Mouse (Mus musculus) intestine, embryonic 15.5 days (tissue): ENCODE results near the gene Cdk5rap3. TPM values are rescaled to one million over a fixed set of nuclear protein-coding genes. Genes with fewer than 3 reads are reported as not detected.
A peak's percentile ranks its signal among the peaks of the same experiment; 100 is the strongest.

Experiments
- ATAC-seq: fragments of 200-750 bp; cut with Nextera tagmentation; 2 replicates; pipeline ENCODE4 v1.8.0; 2017; ENCODE audit warnings: moderate TSS enrichment, moderate library complexity
- H3K27ac ChIP-seq: fragments of 300-500 bp; sonication (generic); 2 replicates; pipeline ENCODE4 v1.5.1; 2015; ENCODE audit warnings: mild to moderate bottlenecking, inconsistent platforms
- H3K27me3 ChIP-seq: fragments of 300-500 bp; sonication (generic); replicated peaks from 2 replicates; pipeline ENCODE4 v1.6.1; 2015; ENCODE audit warnings: inconsistent platforms
- H3K36me3 ChIP-seq: fragments of 300-500 bp; sonication (generic); 2 replicates; pipeline ENCODE4 v1.6.1; 2015; ENCODE audit warnings: inconsistent platforms
- H3K4me1 ChIP-seq: fragments of 300-500 bp; sonication (generic); replicated peaks from 2 replicates; pipeline ENCODE4 v1.6.1; 2015; ENCODE audit warnings: inconsistent platforms
- H3K4me2 ChIP-seq: fragments of 300-500 bp; sonication (generic); replicated peaks from 2 replicates; pipeline ENCODE4 v1.6.1; 2015; ENCODE audit warnings: mild to moderate bottlenecking, inconsistent platforms
- H3K4me3 ChIP-seq: fragments of 300-500 bp; sonication (generic); replicated peaks from 2 replicates; pipeline ENCODE4 v1.5.1; 2015; ENCODE audit warnings: inconsistent platforms
- H3K9ac ChIP-seq: fragments of 300-500 bp; sonication (generic); 2 replicates; pipeline ENCODE4 v1.6.1; 2015; ENCODE audit warnings: inconsistent platforms
- H3K9me3 ChIP-seq: fragments of 300-500 bp; sonication (generic); 2 replicates; pipeline ENCODE4 v1.6.1; 2016; ENCODE audit warnings: inconsistent platforms
- WGBS: fragments of 180-500 bp; shearing (Covaris S2); methylation state at CpG from one replicate; pipeline ENCODE4 v1.1.7; 2015; 5-methylcytosine and 5-hydroxymethylcytosine counted together
- polyA plus RNA-seq: library from polyadenylated mRNA; unstranded; fragments of >200 nt; fragmentation: Nextera tagmentation; extraction: Ambion mirVana; gene quantifications from 2 replicates; pipeline ENCODE4 v1.2.1, GENCODE M21; 2015

Cdk5rap3 gene
- polyA plus RNA-seq, 1 experiment from 2014 or later: 64.2 TPM

DNA sequence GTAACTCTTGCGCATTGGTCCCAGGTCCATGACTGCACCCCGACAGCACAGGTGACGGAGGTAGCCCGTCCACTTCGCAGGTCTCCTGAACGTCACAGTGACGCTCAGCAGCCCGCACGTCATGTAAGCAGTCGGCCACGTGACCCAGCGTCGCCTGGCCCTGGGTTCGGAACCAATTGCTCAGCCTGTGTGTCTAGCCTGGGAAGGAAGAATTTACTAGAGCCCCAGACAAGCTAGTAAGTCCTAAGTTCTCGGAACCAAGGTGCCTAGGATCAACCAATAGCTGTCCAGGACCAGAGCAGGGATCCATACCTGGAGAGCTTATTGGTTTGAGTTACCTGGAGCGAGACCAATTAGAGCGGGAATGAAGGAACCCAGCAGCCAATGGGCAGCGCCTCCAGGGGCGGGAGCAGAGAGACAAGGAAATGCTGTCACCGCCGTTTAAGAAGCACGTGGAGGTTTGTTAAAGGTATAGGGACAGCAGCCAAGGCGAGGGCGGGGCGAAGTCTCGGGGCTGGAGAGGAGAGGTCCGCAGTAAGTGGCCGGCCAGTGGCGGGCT lies 27.5 kb upstream of the Cdk5rap3 start, which contains the start of gene Pnpo:
TSS of gene Pnpo (minus strand) at position 241 of the 559 bp plus-strand sequence.
- Histone ChIP-seq H3K9ac (peak within 1 kb of the TSS; percentile 54), H3K4me1 (peaks cover 15% of the 10 kb centered on the region), H3K36me3 (no peaks in the 10 kb centered on the region), H3K9me3 (no peaks in the 10 kb centered on the region), H3K27me3 (no peaks in the 10 kb centered on the region), H3K4me3 (peak within 1 kb of the TSS; percentile 51), H3K27ac (peak within 1 kb of the TSS; percentile 42; the same call in 1 of the 2 replicates), H3K4me2 (peak within 1 kb of the TSS; percentile 75)
- peak; percentile 94 for ATAC-seq
- WGBS: under 1% methylated on average over 29 of the region's 29 CpGs

DNA sequence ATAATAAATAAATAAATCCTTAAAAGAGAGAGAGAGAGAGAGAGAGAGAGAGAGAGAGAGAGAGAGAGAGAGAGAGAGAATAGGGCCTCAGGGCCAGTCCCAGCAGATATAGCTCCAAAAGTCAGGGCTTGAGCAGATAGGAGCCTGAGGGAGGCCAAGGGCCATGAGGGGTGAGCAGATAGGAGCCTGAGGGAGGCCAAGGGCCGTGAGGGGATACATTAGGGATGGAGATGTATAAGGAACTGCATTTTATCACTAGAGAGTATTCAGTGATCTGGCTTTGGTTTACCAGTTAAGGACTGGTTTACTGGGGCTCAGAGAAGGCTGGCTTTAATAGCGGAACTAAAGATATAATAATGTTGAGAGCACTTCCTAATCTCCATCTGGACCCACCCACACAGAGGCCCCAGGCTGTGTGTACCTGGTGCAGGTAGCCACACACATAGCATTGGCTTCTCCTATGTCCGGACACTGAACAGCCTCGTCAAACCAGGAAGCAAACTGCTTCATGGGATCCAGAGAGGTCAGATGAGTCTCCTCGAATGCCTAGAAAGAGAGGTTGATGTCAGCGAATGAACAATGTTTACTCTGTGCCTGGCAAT lies 25.8 kb upstream of the Cdk5rap3 start:
- Histone ChIP-seq H3K4me2 (peak overlapping the region; percentile 75; the same call in 1 of the 2 replicates), H3K4me1 (peaks cover 28% of the 10 kb centered on the region), H3K9me3 (no peaks in the 10 kb centered on the region), H3K9ac (no peak overlapping the region), H3K27ac (0 out of 2 replicates have a peak overlapping the region, but pooled peaks have one; percentile 27), H3K4me3 (no peak overlapping the region), H3K27me3 (no peaks in the 10 kb centered on the region), H3K36me3 (no peaks in the 10 kb centered on the region)
- no peak for ATAC-seq
- 61% methylated on average over 6 of the region's 6 CpGs for WGBS

DNA sequence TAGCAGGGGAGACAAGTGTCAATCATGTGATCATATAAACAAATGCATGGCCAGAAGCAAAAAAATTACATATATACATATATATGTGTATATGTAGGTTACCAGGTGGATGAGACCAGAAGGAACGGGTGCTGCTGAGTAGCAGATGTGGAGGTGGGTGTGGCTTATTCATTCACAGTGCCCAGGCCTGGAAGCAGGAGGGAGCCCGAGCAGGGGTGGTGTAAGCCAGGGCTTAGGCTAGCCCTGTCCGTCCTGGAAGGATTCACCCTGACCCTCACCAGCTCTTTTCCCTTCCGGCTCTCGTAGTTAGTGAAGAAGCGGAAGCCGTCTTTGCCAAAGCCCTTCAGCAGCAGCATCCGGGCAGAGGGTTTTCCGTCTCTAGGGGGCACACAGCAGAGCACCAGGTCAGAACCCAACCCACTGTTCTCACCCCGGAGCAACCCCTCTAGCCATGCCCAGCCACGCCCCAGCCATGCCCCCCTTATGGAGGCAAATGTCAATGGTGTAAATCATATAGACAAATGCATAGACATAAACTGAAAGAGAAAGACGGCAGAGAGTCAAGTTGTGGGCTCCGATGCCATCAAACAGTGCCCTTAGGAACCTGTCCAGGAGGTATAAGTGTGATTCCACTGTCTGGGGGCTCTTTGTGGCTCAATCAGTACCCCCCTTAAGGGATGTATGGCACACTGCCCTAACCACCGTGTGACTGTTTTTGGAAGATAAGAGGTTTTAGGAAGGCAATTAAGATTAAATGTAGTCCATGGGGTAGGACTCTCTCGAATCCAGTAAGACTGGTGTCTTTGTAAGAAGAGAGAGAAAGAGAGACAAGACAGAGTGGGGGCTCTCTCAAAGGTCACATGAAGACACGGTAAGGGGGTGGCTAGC lies 24.5 kb upstream of the Cdk5rap3 start:
- Histone ChIP-seq H3K27ac (no peak overlapping the region), H3K4me1 (peaks cover 31% of the 10 kb centered on the region), H3K9ac (no peak overlapping the region), H3K4me2 (no peak overlapping the region), H3K9me3 (no peaks in the 10 kb centered on the region), H3K27me3 (no peaks in the 10 kb centered on the region), H3K4me3 (no peak overlapping the region), H3K36me3 (no peaks in the 10 kb centered on the region)
- WGBS: 71% methylated on average over 16 of the region's 16 CpGs
- no peak for ATAC-seq

DNA sequence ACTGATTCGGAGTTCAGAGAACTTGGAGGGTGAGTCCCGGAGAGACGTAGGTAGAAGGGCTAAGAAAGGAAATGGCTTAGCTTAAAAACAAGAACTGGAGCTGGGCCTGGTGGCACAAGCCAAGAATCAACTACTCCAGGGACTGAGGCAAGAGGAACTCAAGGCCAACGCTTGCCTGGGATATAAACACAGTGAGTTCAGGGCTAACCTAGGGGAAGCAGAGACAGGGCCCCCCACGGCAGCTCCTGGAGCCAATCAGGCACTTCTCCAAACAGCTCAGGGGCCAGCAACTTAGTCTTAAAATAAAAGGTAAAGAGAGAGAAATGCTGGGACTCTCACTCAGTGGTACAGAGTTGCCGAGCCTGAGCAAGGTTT lies 22.1 kb upstream of the Cdk5rap3 start:
- peaks cover 31% of the 10 kb centered on the region for H3K4me1 ChIP-seq
- H3K36me3 ChIP-seq: no peaks in the 10 kb centered on the region
- H3K4me3 ChIP-seq: no peak overlapping the region
- H3K4me2 ChIP-seq: 0 out of 2 replicates have a peak overlapping the region, but pooled peaks have one; percentile 3
- ATAC-seq: no peak
- peak overlapping the region; percentile 83 for H3K27ac ChIP-seq
- H3K9me3 ChIP-seq: no peaks in the 10 kb centered on the region
- 65% methylated on average over 6 of the region's 6 CpGs for WGBS
- H3K9ac ChIP-seq: no peak overlapping the region
- H3K27me3 ChIP-seq: no peaks in the 10 kb centered on the region

DNA sequence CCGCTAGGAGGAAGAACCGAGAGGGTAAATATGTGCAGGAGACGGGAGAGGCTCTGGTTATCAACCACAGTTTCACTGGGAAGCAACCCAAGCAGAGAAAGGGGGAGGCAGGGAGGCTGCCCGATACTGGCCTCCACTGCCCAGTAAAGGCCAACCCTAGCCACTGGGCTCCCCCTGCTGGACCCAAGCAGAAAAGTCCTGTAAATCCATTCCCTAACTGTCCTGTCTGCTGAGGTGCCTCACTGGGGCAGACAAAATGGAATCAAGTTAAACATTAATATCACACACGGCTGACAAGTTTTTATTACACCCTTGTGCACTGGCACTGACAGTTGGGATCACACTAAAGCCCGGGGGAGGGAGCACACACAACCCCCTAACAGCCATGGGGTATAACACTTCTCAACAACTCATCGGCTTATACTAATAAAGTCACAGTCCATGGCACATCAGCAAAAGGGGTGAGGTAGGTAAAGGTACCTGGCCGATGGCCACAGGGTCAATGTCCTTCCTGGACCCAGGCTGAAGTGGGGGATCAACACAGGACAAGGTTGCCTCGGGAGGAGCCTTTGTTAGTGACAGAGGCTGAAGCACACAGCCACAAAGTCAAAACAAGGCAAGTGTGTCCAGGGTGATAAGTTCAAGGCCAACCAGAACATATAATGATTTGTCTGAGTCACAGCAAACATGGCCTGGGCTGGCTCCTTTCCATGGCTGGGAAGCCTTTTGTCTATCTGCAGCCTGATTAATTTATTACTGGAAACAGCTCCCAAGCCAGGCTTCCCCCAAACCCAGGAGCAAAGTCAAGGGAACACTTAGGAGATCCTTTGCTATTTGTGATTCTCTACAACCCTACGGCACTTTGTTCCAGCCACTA lies 21.5 kb upstream of the Cdk5rap3 start:
- Histone ChIP-seq H3K4me2 (peak overlapping the region; percentile 18; the same call in 1 of the 2 replicates), H3K27ac (peak overlapping the region; percentile 83), H3K9me3 (no peaks in the 10 kb centered on the region), H3K4me3 (no peak overlapping the region), H3K36me3 (no peaks in the 10 kb centered on the region), H3K9ac (no peak overlapping the region), H3K27me3 (no peaks in the 10 kb centered on the region), H3K4me1 (peaks cover 31% of the 10 kb centered on the region)
- 40% methylated on average over 10 of the region's 10 CpGs for WGBS
- peak; percentile 83 for ATAC-seq

DNA sequence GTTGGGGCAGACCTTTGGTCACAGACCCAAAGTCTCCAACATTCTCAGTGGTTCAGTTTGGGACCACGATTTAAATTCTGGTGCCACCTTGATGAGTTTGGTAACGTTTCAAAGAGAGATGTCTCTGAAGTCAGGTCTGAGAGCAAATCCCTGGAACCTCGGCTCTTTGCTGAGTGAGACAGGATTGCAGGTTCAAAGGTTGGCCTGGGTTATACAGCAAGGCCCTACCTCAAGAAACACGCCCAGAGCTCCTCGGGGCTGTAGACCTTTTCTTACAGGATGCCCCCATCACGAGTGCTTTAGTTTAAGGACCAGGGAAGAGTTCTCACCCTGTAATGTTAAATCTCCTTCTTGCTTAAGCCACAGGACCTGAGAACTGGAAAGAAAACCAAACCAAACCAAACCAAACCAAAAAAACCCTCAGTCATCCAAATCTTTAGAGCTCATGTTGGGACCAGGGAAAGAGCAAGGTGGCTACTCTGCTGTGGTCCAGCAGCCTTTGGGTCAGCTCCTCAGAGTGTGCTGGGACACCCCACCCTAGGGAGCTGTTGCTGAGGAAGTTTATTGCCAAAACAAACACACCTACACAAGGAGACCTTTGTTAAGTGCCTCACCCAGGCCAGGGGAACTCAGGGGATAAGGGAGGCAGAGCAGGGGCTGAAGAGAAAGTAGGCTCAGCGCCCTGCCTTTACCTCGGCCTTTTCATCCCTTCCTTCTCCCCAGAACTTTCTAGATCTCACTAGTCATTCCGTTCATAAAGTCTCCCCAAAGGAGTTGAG lies 19.8 kb upstream of the Cdk5rap3 start:
- no peak for ATAC-seq
- H3K4me1 ChIP-seq: peaks cover 36% of the 10 kb centered on the region
- H3K27me3 ChIP-seq: no peaks in the 10 kb centered on the region
- H3K4me2 ChIP-seq: peak overlapping the region; percentile 48
- H3K9ac ChIP-seq: no peak overlapping the region
- no peaks in the 10 kb centered on the region for H3K9me3 ChIP-seq
- H3K27ac ChIP-seq: peak overlapping the region; percentile 83
- no peaks in the 10 kb centered on the region for H3K36me3 ChIP-seq
- WGBS: 64% methylated on average over 9 of the region's 9 CpGs
- no peak overlapping the region for H3K4me3 ChIP-seq

DNA sequence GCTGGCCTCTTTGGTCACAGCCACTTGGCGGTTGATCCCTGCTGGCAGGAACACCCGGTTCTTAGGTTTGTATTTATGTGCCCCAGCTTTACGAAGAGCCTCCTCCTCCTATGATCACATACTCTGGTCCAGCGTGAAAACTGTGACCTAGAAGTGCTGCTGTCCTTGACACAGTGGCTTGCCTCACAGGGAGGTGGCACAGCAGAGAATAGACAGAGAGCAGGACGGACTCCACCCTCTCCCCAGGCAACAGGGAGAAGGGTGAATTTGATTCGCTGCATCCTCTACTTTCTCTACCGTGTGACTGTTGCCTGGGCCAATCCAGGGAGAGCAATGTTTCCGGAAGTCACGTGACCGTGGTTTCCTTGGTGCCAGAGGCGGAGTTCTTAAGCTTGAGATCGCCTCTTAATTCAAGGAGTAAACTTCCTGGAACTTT lies 18.6 kb upstream of the Cdk5rap3 start:
- H3K27me3 ChIP-seq: no peaks in the 10 kb centered on the region
- no peaks in the 10 kb centered on the region for H3K36me3 ChIP-seq
- H3K4me3 ChIP-seq: peak overlapping the region; percentile 5; the same call in 1 of the 2 replicates
- H3K9me3 ChIP-seq: no peaks in the 10 kb centered on the region
- no peak overlapping the region for H3K9ac ChIP-seq
- peak overlapping the region; percentile 83 for H3K27ac ChIP-seq
- H3K4me2 ChIP-seq: peak overlapping the region; percentile 48
- H3K4me1 ChIP-seq: peaks cover 36% of the 10 kb centered on the region
- 17% methylated on average over 12 of the region's 12 CpGs for WGBS
- peak; percentile 85 for ATAC-seq

DNA sequence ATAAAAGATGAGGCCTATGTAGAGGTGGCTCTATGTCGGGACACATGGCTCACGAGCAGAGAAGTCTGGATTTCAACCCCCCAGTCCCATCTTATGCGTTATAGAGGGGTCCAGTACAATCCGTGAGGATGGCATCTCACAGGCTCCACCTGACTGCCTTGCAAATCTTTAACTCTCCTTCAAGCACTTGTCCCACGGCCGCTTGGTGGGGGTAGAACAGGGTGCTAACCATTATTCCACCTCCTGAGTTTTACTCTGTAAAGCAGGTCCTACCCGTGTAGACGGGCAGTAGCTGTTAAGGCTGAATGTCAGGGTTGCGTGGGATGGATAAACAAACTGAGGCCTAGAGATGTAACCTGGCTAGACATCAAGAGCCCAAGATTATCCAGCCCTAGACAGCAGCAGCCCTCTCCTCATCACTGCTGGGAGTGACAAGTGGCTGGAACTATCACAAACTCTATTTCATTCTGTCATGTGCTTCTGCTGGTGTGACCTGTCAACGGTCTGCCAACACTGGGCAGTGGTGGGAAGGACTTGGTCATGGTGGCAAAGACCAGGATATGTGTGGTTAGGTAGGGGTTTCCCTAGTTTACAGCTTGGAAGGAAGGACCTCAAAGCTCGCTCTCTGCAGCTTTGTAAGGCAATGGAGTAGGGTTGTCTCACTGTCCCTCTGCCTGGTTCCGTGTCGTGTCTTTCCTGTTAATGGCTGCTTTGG lies 17.4 kb upstream of the Cdk5rap3 start:
- Histone ChIP-seq H3K4me3 (no peak overlapping the region), H3K27me3 (no peaks in the 10 kb centered on the region), H3K9me3 (no peaks in the 10 kb centered on the region), H3K4me1 (peaks cover 30% of the 10 kb centered on the region), H3K27ac (peak overlapping the region; percentile 19; the same call in 1 of the 2 replicates), H3K4me2 (no peak overlapping the region), H3K9ac (no peak overlapping the region), H3K36me3 (no peaks in the 10 kb centered on the region)
- no peak for ATAC-seq
- 88% methylated on average over 13 of the region's 13 CpGs for WGBS

DNA sequence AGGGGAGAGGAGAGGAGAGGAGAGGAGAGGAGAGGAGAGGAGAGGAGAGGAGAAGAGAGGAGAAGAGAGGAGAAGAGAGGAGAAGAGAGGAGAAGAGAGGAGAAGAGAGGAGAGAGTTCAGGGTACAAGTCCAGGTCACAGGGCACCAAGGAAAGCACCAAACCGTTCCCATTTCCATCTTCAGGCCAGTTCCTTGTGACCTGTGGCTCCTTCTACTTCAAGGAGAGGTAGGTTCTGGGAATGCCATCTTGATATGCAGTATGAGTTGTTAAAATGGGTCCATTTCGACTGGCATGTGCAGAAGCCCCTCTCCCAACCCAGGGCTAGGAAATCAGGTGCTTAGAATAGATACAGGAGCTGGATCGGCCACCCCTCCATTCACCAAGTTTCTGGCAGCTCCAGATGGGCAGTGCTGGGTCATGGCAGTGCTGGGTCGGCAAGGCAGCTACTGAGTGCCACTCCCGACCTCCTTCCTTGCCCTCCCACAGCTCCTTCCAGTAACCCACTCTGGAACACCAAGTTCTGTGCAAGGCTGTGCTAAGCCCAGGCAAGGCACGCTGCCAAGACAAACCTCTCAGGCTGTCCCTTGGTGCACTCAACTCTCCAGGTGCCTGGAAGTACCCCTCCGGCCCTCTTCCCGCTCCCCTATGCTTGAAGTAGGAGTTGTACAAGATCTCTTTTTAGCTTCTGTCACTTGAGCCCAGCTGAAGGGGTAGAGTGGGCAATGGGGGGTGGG lies 15.2 kb upstream of the Cdk5rap3 start:
- Histone ChIP-seq H3K27ac (0 out of 2 replicates have a peak overlapping the region, but pooled peaks have one; percentile 32), H3K4me2 (peak overlapping the region; percentile 49), H3K9ac (0 out of 2 replicates have a peak overlapping the region, but pooled peaks have one; percentile 13), H3K4me1 (peaks cover 23% of the 10 kb centered on the region), H3K27me3 (no peaks in the 10 kb centered on the region), H3K9me3 (no peaks in the 10 kb centered on the region), H3K36me3 (no peaks in the 10 kb centered on the region), H3K4me3 (peak overlapping the region; percentile 22)
- no peak for ATAC-seq
- 61% methylated on average over 8 of the region's 8 CpGs for WGBS

DNA sequence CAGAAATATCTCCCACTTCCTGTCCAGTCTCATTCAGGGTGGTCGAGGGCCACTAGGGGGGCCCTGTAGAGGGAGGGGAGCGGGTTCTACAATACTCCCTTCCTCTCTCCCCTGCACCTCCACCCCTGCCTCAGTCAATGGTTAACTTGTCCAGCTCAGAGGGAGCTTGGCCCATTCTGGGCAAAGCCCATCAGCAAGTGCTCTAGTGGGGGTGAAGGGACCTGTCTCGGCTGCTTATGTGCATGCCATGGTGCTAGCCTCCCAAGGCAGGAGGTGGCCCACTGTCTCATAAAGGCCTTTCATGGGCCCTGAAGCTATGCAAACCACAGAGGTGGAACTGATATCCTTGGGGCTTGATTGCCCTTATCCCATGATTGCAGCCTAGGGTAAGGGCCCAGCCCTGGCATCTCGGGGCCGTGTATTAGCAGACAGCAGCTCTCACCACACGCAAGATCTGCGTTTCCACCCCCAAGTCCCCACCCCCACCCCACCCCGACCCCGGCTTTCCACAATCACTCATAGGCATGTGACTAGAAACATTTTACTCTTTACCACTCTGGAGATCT lies 13.6 kb upstream of the Cdk5rap3 start:
- WGBS: 45% methylated on average over 9 of the region's 9 CpGs
- peak overlapping the region; percentile 52 for H3K4me2 ChIP-seq
- H3K9ac ChIP-seq: peak overlapping the region; percentile 62
- no peaks in the 10 kb centered on the region for H3K36me3 ChIP-seq
- H3K27ac ChIP-seq: peak overlapping the region; percentile 98
- peak; percentile 54 for ATAC-seq
- H3K4me1 ChIP-seq: peaks cover 23% of the 10 kb centered on the region
- no peaks in the 10 kb centered on the region for H3K9me3 ChIP-seq
- H3K4me3 ChIP-seq: peak overlapping the region; percentile 44
- H3K27me3 ChIP-seq: no peaks in the 10 kb centered on the region
